Mouse (Mus musculus): ENCODE measurements around the gene Hebp1. TPM values are rescaled to one million over a fixed set of nuclear protein-coding genes. Genes with fewer than 3 reads are reported as not detected.

The Hebp1 gene
- polyA plus RNA-seq, 1 experiment from 2014 or later, result 5.2 TPM

- in situ Hi-C loops (cut with MboI; ENCODE audit: low pct_unique_long_range_greater_than_20kb), result loop anchor here (5.0 kb wide), 1 partner anchor 99 kb away; no protein-coding TSS in a partner anchor
- ATAC-seq (no peak), DNase-seq (ENCODE audit: low read depth, low spot score) (no peak)
- ChIA-PET POLR2A (interaction anchor here (0.5 kb wide), 1 partner anchor 709 kb away, joined by 3 read pairs; no protein-coding TSS in a partner anchor), CTCF (interaction anchor here (0.9 to 2.6 kb wide), 12 partner anchors 8 to 230 kb away, joined by 3 to 12 read pairs (median 4); no protein-coding TSS in a partner anchor)
- peak; percentile 73 for TF ChIP-seq CTCF (IDR thresholded peaks at IDR 0.05)
- no peaks in the 10 kb centered on the region for H3K27me3 ChIP-seq
Observed at GRCm38 (mm10) chr6:135148506-135148905, 49.3 kb downstream of the Hebp1 start.

- POLR2A ChIA-PET, result no interaction called here
Observed at GRCm38 (mm10) chr6:135145976-135146375, 51.8 kb downstream of the Hebp1 start.

GRCm38 (mm10) chr6:135144516-135144915 lies 53.3 kb downstream of the Hebp1 start:
- DNase-seq (ENCODE audit: low read depth, low spot score), result no peak
- peak; percentile 93 for TF ChIP-seq CTCF (IDR thresholded peaks at IDR 0.05)
- CTCF ChIA-PET, result interaction anchor here (0.7 to 5.5 kb wide), 12 partner anchors 20 to 118 kb away, joined by 3 to 40 read pairs (median 3); no protein-coding TSS in a partner anchor
- peak; percentile 63 for ATAC-seq
- no peaks in the 10 kb centered on the region for H3K27me3 ChIP-seq
- POLR2A ChIA-PET, result interaction anchor here (0.6 kb wide), 2 partner anchors 48 to 716 kb away, joined by 3 read pairs; no protein-coding TSS in a partner anchor
- in situ Hi-C loops (cut with MboI; ENCODE audit: low pct_unique_long_range_greater_than_20kb), result loop anchor here (5.0 kb wide), 3 partner anchors 57 to 157 kb away; no protein-coding TSS in a partner anchor

More at GRCm38 (mm10) chr6:135145976-135146375, 51.8 kb downstream of the Hebp1 start:
- no peak for TF ChIP-seq CTCF (IDR thresholded peaks at IDR 0.05)
- H3K27me3 ChIP-seq, result no peaks in the 10 kb centered on the region
- ATAC-seq, result no peak
- no peak for DNase-seq (ENCODE audit: low read depth, low spot score)
- in situ Hi-C loops (cut with MboI; ENCODE audit: low pct_unique_long_range_greater_than_20kb), result loop anchor here (5.0 kb wide), 1 partner anchor 101 kb away; no protein-coding TSS in a partner anchor
- CTCF ChIA-PET, result interaction anchor here (1.2 to 5.5 kb wide), 5 partner anchors 36 to 120 kb away, joined by 3 to 40 read pairs (median 4); no protein-coding TSS in a partner anchor

- no peak for TF ChIP-seq CTCF (IDR thresholded peaks at IDR 0.05)
- in situ Hi-C loops (cut with MboI; ENCODE audit: low pct_unique_long_range_greater_than_20kb), result loop anchor here (5.0 kb wide), 3 partner anchors 56 to 156 kb away; no protein-coding TSS in a partner anchor
- POLR2A ChIA-PET, result no interaction called here
- ATAC-seq (no peak), DNase-seq (ENCODE audit: low read depth, low spot score) (no peak)
- H3K27me3 ChIP-seq, result no peaks in the 10 kb centered on the region
- CTCF ChIA-PET, result interaction anchor here (1.3 to 5.5 kb wide), 4 partner anchors 18 to 117 kb away, joined by 3 to 40 read pairs (median 19); no protein-coding TSS in a partner anchor
Observed at GRCm38 (mm10) chr6:135143151-135143550, 54.7 kb downstream of the Hebp1 start.

GRCm38 (mm10) chr6:135141451-135142147 lies 56.2 kb downstream of the Hebp1 start:
- ChIA-PET POLR2A (no interaction called here), CTCF (interaction anchor here (1.3 to 5.5 kb wide), 3 partner anchors 8 to 116 kb away, joined by 3 to 40 read pairs (median 4); no protein-coding TSS in a partner anchor)
- H3K27me3 ChIP-seq, result no peaks in the 10 kb centered on the region
- peak; percentile 31 for ATAC-seq
- in situ Hi-C loops (cut with MboI; ENCODE audit: low pct_unique_long_range_greater_than_20kb), result loop anchor here (5.0 kb wide), 3 partner anchors 54 to 154 kb away; no protein-coding TSS in a partner anchor
- no peak for TF ChIP-seq CTCF (IDR thresholded peaks at IDR 0.05)
- no peak for DNase-seq (ENCODE audit: low read depth, low spot score)

GRCm38 (mm10) chr6:135138746-135139145 lies 59.1 kb downstream of the Hebp1 start:
- no peak for TF ChIP-seq CTCF (IDR thresholded peaks at IDR 0.05)
- CTCF ChIA-PET, result interaction anchor here (1.2 to 2.2 kb wide), 4 partner anchors 37 to 113 kb away, joined by 3 to 8 read pairs (median 4); no protein-coding TSS in a partner anchor

GRCm38 (mm10) chr6:135138207-135138606 lies 59.6 kb downstream of the Hebp1 start:
- in situ Hi-C loops (cut with MboI; ENCODE audit: low pct_unique_long_range_greater_than_20kb), result no loop called here
- CTCF ChIA-PET, result interaction anchor here (1.2 to 2.2 kb wide), 4 partner anchors 36 to 112 kb away, joined by 3 to 8 read pairs (median 4); no protein-coding TSS in a partner anchor
- POLR2A ChIA-PET, result interaction anchor here (0.7 kb wide), 1 partner anchor 27 kb away, joined by 4 read pairs; no protein-coding TSS in a partner anchor
- DNase-seq (ENCODE audit: low read depth, low spot score) (no peak), ATAC-seq (no peak)
- no peaks in the 10 kb centered on the region for H3K27me3 ChIP-seq
- TF ChIP-seq CTCF (IDR thresholded peaks at IDR 0.05), result no peak

More at GRCm38 (mm10) chr6:135138746-135139145, 59.1 kb downstream of the Hebp1 start:
- peak; percentile 57 for DNase-seq (ENCODE audit: low read depth, low spot score)
- in situ Hi-C loops (cut with MboI; ENCODE audit: low pct_unique_long_range_greater_than_20kb), result no loop called here
- POLR2A ChIA-PET, result interaction anchor here (0.6 to 1.1 kb wide), 4 partner anchors 28 to 54 kb away, joined by 3 to 4 read pairs (median 3); no protein-coding TSS in a partner anchor
- ATAC-seq, result peak; percentile 53
- H3K27me3 ChIP-seq, result no peaks in the 10 kb centered on the region

GRCm38 (mm10) chr6:135137736-135138135 lies 60.1 kb downstream of the Hebp1 start:
- ATAC-seq, result no peak
- no peaks in the 10 kb centered on the region for H3K27me3 ChIP-seq
- no peak for TF ChIP-seq CTCF (IDR thresholded peaks at IDR 0.05)
- in situ Hi-C loops (cut with MboI; ENCODE audit: low pct_unique_long_range_greater_than_20kb), result no loop called here
- ChIA-PET POLR2A (no interaction called here), CTCF (interaction anchor here (1.3 to 2.2 kb wide), 3 partner anchors 36 to 112 kb away, joined by 3 to 8 read pairs (median 3); no protein-coding TSS in a partner anchor)
- no peak for DNase-seq (ENCODE audit: low read depth, low spot score)

- no peak for DNase-seq (ENCODE audit: low read depth, low spot score)
- POLR2A ChIA-PET, result no interaction called here
- ATAC-seq, result no peak
- CTCF ChIA-PET, result interaction anchor here (1.9 kb wide), 1 partner anchor 33 kb away, joined by 5 read pairs; no protein-coding TSS in a partner anchor
- no peaks in the 10 kb centered on the region for H3K27me3 ChIP-seq
- in situ Hi-C loops (cut with MboI; ENCODE audit: low pct_unique_long_range_greater_than_20kb), result no loop called here
- TF ChIP-seq CTCF (IDR thresholded peaks at IDR 0.05), result no peak
Observed at GRCm38 (mm10) chr6:135136439-135137161, 61.2 kb downstream of the Hebp1 start.

GRCm38 (mm10) chr6:135135735-135136134 lies 62.1 kb downstream of the Hebp1 start:
- POLR2A ChIA-PET, result no interaction called here
- DNase-seq (ENCODE audit: low read depth, low spot score), result no peak
- no peaks in the 10 kb centered on the region for H3K27me3 ChIP-seq
- no peak for TF ChIP-seq CTCF (IDR thresholded peaks at IDR 0.05)
- in situ Hi-C loops (cut with MboI; ENCODE audit: low pct_unique_long_range_greater_than_20kb), result no loop called here
- CTCF ChIA-PET, result interaction anchor here (1.9 kb wide), 1 partner anchor 33 kb away, joined by 5 read pairs; no protein-coding TSS in a partner anchor
- no peak for ATAC-seq
